Comparison of ENCODE assay signal across 12 mouse cellular contexts in the genomic region with DNA sequence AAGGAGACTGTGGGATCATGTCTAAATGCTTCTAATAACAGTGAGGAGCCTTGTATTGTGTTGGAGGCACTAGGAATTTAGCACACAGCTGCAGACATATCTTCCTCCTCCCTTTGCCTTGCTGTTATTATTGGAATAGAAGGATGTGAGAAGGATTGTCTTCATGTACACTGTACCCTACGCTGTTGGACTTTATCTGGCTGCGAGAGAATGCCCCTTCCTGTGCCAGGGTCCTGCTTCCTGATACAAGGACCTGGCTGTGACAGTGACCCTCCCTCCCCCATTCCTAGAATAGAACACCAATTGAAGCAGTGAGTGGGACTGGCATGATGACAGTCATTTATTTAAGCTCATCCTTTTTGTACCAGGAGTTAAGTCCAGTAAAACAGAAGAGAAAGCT.
"Had no signal": no experiment of that assay in that cellular context is flagged by ENCODE, and none has a peak within 500 bp of the region (broad histone marks: within the 10 kb centered on the region; RNA-seq: fewer than 3 reads in every experiment).

No protein-coding gene starts in this region.

- ATAC-seq: lung, postnatal 0 days had no signal

- H3K27ac ChIP-seq: limb, embryonic 13.5 days; liver, embryonic 14.5 days; midbrain, embryonic 12.5 days; stomach, postnatal 0 days had no signal

- H3K9ac ChIP-seq: limb, embryonic 13.5 days; liver, embryonic 14.5 days; midbrain, embryonic 12.5 days had no signal

- H3K9me3 ChIP-seq: limb, embryonic 13.5 days; midbrain, embryonic 12.5 days had no signal

- H3K36me3 ChIP-seq: limb, embryonic 13.5 days; midbrain, embryonic 12.5 days had no signal

- H3K4me3 ChIP-seq: limb, embryonic 13.5 days; midbrain, embryonic 12.5 days had no signal

- H3K27me3 ChIP-seq: limb, embryonic 13.5 days; midbrain, embryonic 12.5 days had no signal

- H3K4me2 ChIP-seq: limb, embryonic 13.5 days; midbrain, embryonic 12.5 days had no signal

- DNase-seq: kidney, adult 18-20 months; kidney, postnatal 10 days; left cerebral cortex, postnatal 4 days; lung, adult 2 months; lung, postnatal 36 days; thymus, adult 18-20 months; thymus, postnatal 14 days had no signal

- H3K4me1 ChIP-seq: limb, embryonic 13.5 days; midbrain, embryonic 12.5 days had no signal
